Mouse (Mus musculus) left cerebral cortex, adult 2 months (tissue): ENCODE measurements around the gene Mcm10. TPM values are rescaled to one million over a fixed set of nuclear protein-coding genes. Genes with fewer than 3 reads are reported as not detected.
"Not testable (repeated sequence)": the region's sequence is repeated elsewhere in the genome, so short reads cannot be mapped to it uniquely, and the experiment has no call there.

Experiments
- DNase-seq, 2 experiments: peaks; one replicate each; pipeline ENCODE4 v3.0.0; 2021 to 2022; ENCODE audit warnings: low spot score in 2 of 2, mixed read lengths in 1 of 2; ENCODE audit errors: extremely low spot score in 1 of 2
- H3K27ac ChIP-seq: fragments of 200-600 bp; 2 replicates; pipeline ENCODE4 v1.8.1; 2022
- H3K4me3 ChIP-seq: fragments of 200-600 bp; 2 replicates; pipeline ENCODE4 v1.8.1; 2022
- CTCF ChIP-seq: fragments of 200-600 bp; IDR thresholded peaks from 2 replicates; pipeline ENCODE4 v1.8.1; 2022; ENCODE audit warnings: antibody characterized with exemption, mild to moderate bottlenecking, moderate library complexity
- intact Hi-C: fragments of 180-260 bp; cut with DNase I; formaldehyde crosslinking; loops from one replicate; pipeline ENCODE4 v1.15.1; 2025
- total RNA-seq, 2 experiments: library from RNA; stranded (reverse); gene quantifications; 2 replicates each; pipeline ENCODE4 v1.2.3; 2021

Mcm10 gene
- total RNA-seq, 2 experiments from 2014 or later, result 0.72 to 1.2 TPM

- intact Hi-C loops, result no loop called here
- no peak for TF ChIP-seq CTCF
- H3K4me3 ChIP-seq, result no peak overlapping the region
- no peak for DNase-seq
- H3K27ac ChIP-seq, result no peak overlapping the region
Observed at GRCm38 (mm10) chr2:4969083-4969482, 43.5 kb downstream of the Mcm10 start.

- intact Hi-C loops, result no loop called here
Observed at GRCm38 (mm10) chr2:4967806-4968205, 44.8 kb downstream of the Mcm10 start.

GRCm38 (mm10) chr2:4958039-4958438 lies 54.6 kb downstream of the Mcm10 start:
- H3K27ac ChIP-seq, result no peak overlapping the region
- TF ChIP-seq CTCF, result no peak
- no peak overlapping the region for H3K4me3 ChIP-seq
- DNase-seq, result no peak
- intact Hi-C loops, result no loop called here

More at GRCm38 (mm10) chr2:4967806-4968205, 44.8 kb downstream of the Mcm10 start:
- DNase-seq, result no peak
- TF ChIP-seq CTCF, result no peak
- Histone ChIP-seq H3K4me3 (no peak overlapping the region), H3K27ac (no peak overlapping the region)

- no peak for DNase-seq
- Histone ChIP-seq H3K27ac (no peak overlapping the region), H3K4me3 (no peak overlapping the region)
- intact Hi-C loops, result no loop called here
- no peak for TF ChIP-seq CTCF
Observed at GRCm38 (mm10) chr2:4954216-4954760, 58.3 kb downstream of the Mcm10 start.

- intact Hi-C loops, result no loop called here
- H3K4me3 ChIP-seq, result no peak overlapping the region
- H3K27ac ChIP-seq, result no peak overlapping the region
- no peak for TF ChIP-seq CTCF
- DNase-seq, result no peak
Observed at GRCm38 (mm10) chr2:4950986-4951385, 61.6 kb downstream of the Mcm10 start.

- H3K4me3 ChIP-seq, H3K27ac ChIP-seq, intact Hi-C loops, DNase-seq: not testable (repeated sequence)
Observed at GRCm38 (mm10) chr2:4949691-4950090, 62.9 kb downstream of the Mcm10 start.

GRCm38 (mm10) chr2:4940861-4941260 lies 71.7 kb downstream of the Mcm10 start:
- TF ChIP-seq CTCF, result no peak
- intact Hi-C loops, result no loop called here
- DNase-seq, result no peak
- no peak overlapping the region for H3K27ac ChIP-seq
- no peak overlapping the region for H3K4me3 ChIP-seq

Other genes with a start within 250 kb of the Mcm10 start
- gene Sephs1, start 131.2 kb downstream of the Mcm10 start, total RNA-seq, result 10 to 100 TPM; 19.0 to 19.9 TPM
- 100 to 1,000 TPM in 1 of 2 experiments, 10 to 100 TPM in 1; 97.0 to 103 TPM for gene Phyh, start 93.8 kb downstream of the Mcm10 start, total RNA-seq
- 1 to 10 TPM in 1 of 2 experiments, under 1 TPM in 1; 0.65 to 2.0 TPM for gene Ucma, start 36.7 kb downstream of the Mcm10 start, total RNA-seq
- gene Optn, start 51.3 kb upstream of the Mcm10 start, total RNA-seq, result 10 to 100 TPM; 16.7 to 20.4 TPM
- 10 to 100 TPM; 14.2 to 19.4 TPM for gene Ccdc3, start 125.0 kb upstream of the Mcm10 start, total RNA-seq